Mouse (Mus musculus): ENCODE measurements around the gene Wdr24. TPM values are rescaled to one million over a fixed set of nuclear protein-coding genes. Genes with fewer than 3 reads are reported as not detected.

Gene Wdr24
- total RNA-seq, 1 experiment from 2014 or later, result 21.0 TPM

GRCm38 (mm10) chr17:25829558-25830017 is 6.2 kb downstream of the Wdr24 start:
- ATAC-seq (replicated peaks; ENCODE audit: low read depth, poor library complexity, severe bottlenecking), result no peak

- ATAC-seq (replicated peaks; ENCODE audit: low read depth, poor library complexity, severe bottlenecking), result no peak
Measured at GRCm38 (mm10) chr17:25830200-25830753, 6.8 kb downstream of the Wdr24 start.

- ATAC-seq (replicated peaks; ENCODE audit: low read depth, poor library complexity, severe bottlenecking), result no peak
Measured at GRCm38 (mm10) chr17:25830806-25831431, 7.5 kb downstream of the Wdr24 start.

GRCm38 (mm10) chr17:25831451-25832281 is 8.2 kb downstream of the Wdr24 start:
- no peak for ATAC-seq (replicated peaks; ENCODE audit: low read depth, poor library complexity, severe bottlenecking)

GRCm38 (mm10) chr17:25832436-25833290 is 9.2 kb downstream of the Wdr24 start:
- peak; percentile 77 for ATAC-seq (replicated peaks; ENCODE audit: low read depth, poor library complexity, severe bottlenecking)

- ATAC-seq (replicated peaks; ENCODE audit: low read depth, poor library complexity, severe bottlenecking), result peak; percentile 36
Measured at GRCm38 (mm10) chr17:25833291-25833663, 9.8 kb downstream of the Wdr24 start, which contains the start of gene Stub1. Gene Stub1, minus strand, starts transcription at chr17:25833404.

- ATAC-seq (replicated peaks; ENCODE audit: low read depth, poor library complexity, severe bottlenecking), result no peak
Measured at GRCm38 (mm10) chr17:25833961-25834594, 10.7 kb downstream of the Wdr24 start.

GRCm38 (mm10) chr17:25834595-25835222 is 11.3 kb downstream of the Wdr24 start:
- no peak for ATAC-seq (replicated peaks; ENCODE audit: low read depth, poor library complexity, severe bottlenecking)

- ATAC-seq (replicated peaks; ENCODE audit: low read depth, poor library complexity, severe bottlenecking), result no peak
Measured at GRCm38 (mm10) chr17:25835301-25835700, 11.9 kb downstream of the Wdr24 start.

GRCm38 (mm10) chr17:25835816-25836215 is 12.4 kb downstream of the Wdr24 start:
- ATAC-seq (replicated peaks; ENCODE audit: low read depth, poor library complexity, severe bottlenecking), result no peak

GRCm38 (mm10) chr17:25836397-25837075 is 13.1 kb downstream of the Wdr24 start:
- ATAC-seq (replicated peaks; ENCODE audit: low read depth, poor library complexity, severe bottlenecking), result no peak

GRCm38 (mm10) chr17:25837076-25837410 is 13.6 kb downstream of the Wdr24 start, which contains the start of gene Rhbdl1:
Gene Rhbdl1, minus strand, starts transcription at chr17:25837295.
- peak; percentile 17; the same call in 1 of the 2 replicates for ATAC-seq (replicated peaks; ENCODE audit: low read depth, poor library complexity, severe bottlenecking)

GRCm38 (mm10) chr17:25837533-25837932 is 14.1 kb downstream of the Wdr24 start:
- ATAC-seq (replicated peaks; ENCODE audit: low read depth, poor library complexity, severe bottlenecking), result no peak

- ATAC-seq (replicated peaks; ENCODE audit: low read depth, poor library complexity, severe bottlenecking), result no peak
Measured at GRCm38 (mm10) chr17:25838904-25839303, 15.5 kb downstream of the Wdr24 start.

GRCm38 (mm10) chr17:25839455-25840235 is 16.2 kb downstream of the Wdr24 start:
- no peak for ATAC-seq (replicated peaks; ENCODE audit: low read depth, poor library complexity, severe bottlenecking)

- no peak for ATAC-seq (replicated peaks; ENCODE audit: low read depth, poor library complexity, severe bottlenecking)
Measured at GRCm38 (mm10) chr17:25840519-25840918, 17.1 kb downstream of the Wdr24 start.

GRCm38 (mm10) chr17:25841117-25841880 is 17.9 kb downstream of the Wdr24 start, which contains the start of gene Gm20683:
Gene Gm20683, minus strand, starts transcription at chr17:25841763.
- ATAC-seq (replicated peaks; ENCODE audit: low read depth, poor library complexity, severe bottlenecking), result no peak

Measured in common myeloid progenitor, adult 5-6 weeks (primary cell).